Mouse (Mus musculus) ES-E14 (cell line): ENCODE measurements around the gene Cadps2. TPM values are rescaled to one million over a fixed set of nuclear protein-coding genes. Genes with fewer than 3 reads are reported as not detected.

Experiments used
- DNase-seq: peaks from one replicate; pipeline ENCODE4 v3.0.0-alpha.2; 2013; ENCODE audit warnings: low read depth, low spot score
- H3K27ac ChIP-seq: 2 replicates; pipeline ENCODE4 v1.5.1; 2012; ENCODE audit warnings: low read depth, mild to moderate bottlenecking, low read length, moderate library complexity, mixed read lengths; ENCODE audit not compliant: poor library complexity, insufficient read depth, severe bottlenecking
- H3K36me3 ChIP-seq: 2 replicates; pipeline ENCODE4 v1.6.1; 2012; ENCODE audit warnings: mild to moderate bottlenecking, low read length, moderate library complexity, mixed read lengths; ENCODE audit not compliant: control insufficient read depth, poor library complexity, insufficient read depth, severe bottlenecking
- H3K4me1 ChIP-seq, 2 experiments: fragments of 150-350 bp in 1 of 2; sonication (generic) in 1 of 2; 2 replicates each; pipeline ENCODE4 v1.6.1; 2012; ENCODE audit warnings: low read length in 2 of 2, mild to moderate bottlenecking in 1 of 2, mixed read lengths in 1 of 2; ENCODE audit not compliant: control insufficient read depth in 2 of 2, insufficient read depth in 2 of 2, poor library complexity in 1 of 2
- H3K4me3 ChIP-seq, 2 experiments: fragments of 150-350 bp in 1 of 2; sonication (generic) in 1 of 2; 2 replicates each; pipeline ENCODE4 v1.5.1; 2012; ENCODE audit warnings: low read length in 2 of 2, low read depth in 1 of 2, mild to moderate bottlenecking in 1 of 2, mixed read lengths in 1 of 2; ENCODE audit not compliant: insufficient read depth in 1 of 2, poor library complexity in 1 of 2, severe bottlenecking in 1 of 2
- H3K9ac ChIP-seq: 2 replicates; pipeline ENCODE4 v1.6.1; 2012; ENCODE audit warnings: low read depth, mild to moderate bottlenecking, low read length, mixed read lengths; ENCODE audit not compliant: poor library complexity, insufficient read depth, severe bottlenecking
- H3K9me3 ChIP-seq: fragments of 150-350 bp; sonication (generic); 2 replicates; pipeline ENCODE4 v1.6.1; 2012; ENCODE audit warnings: low read depth, mild to moderate bottlenecking, low read length; ENCODE audit not compliant: control insufficient read depth, insufficient read depth
- CHD2 ChIP-seq: IDR thresholded peaks from 2 replicates; pipeline ENCODE4 v1.6.1; 2014; ENCODE audit warnings: mild to moderate bottlenecking, low read depth, low read length, inconsistent platforms
- HCFC1 ChIP-seq: IDR thresholded peaks from 2 replicates; pipeline ENCODE4 v1.6.1; 2012; ENCODE audit warnings: low read length, inconsistent platforms, borderline replicate concordance; ENCODE audit not compliant: insufficient read depth
- MAFK ChIP-seq: IDR thresholded peaks from 2 replicates; pipeline ENCODE4 v1.6.1; 2014; ENCODE audit warnings: mild to moderate bottlenecking, low read depth, low read length, inconsistent platforms; ENCODE audit not compliant: insufficient read depth
- ZC3H11A ChIP-seq: IDR thresholded peaks from 2 replicates; pipeline ENCODE4 v1.6.1; 2012; ENCODE audit warnings: low read depth, mild to moderate bottlenecking, inconsistent platforms, low read length, borderline replicate concordance
- ZNF384 ChIP-seq: IDR thresholded peaks from 2 replicates; pipeline ENCODE4 v1.6.1; 2012; ENCODE audit warnings: low read depth, low read length, inconsistent platforms
- in situ Hi-C, 2 experiments: fragments of 600-800 bp; cut with MboI; formaldehyde crosslinking; loops; one replicate each; pipeline ENCODE4 v1.15.1; 2025; ENCODE audit warnings: low sequenced_read_pairs in 2 of 2, inconsistent platforms in 1 of 2; ENCODE audit not compliant: unreplicated experiment in 2 of 2
- total RNA-seq: library from RNA; depleted of rRNA; stranded (reverse); fragments of 300-350 nt; gene quantifications from 2 replicates; pipeline ENCODE4 v1.2.3, GENCODE M21; 2012

Gene Cadps2
- total RNA-seq, 1 experiment: 0.36 TPM

GRCm38 (mm10) chr6:23248313-23249052, 590.7 kb downstream of the Cadps2 start, which contains the start of gene Fezf1:
Gene Fezf1, minus strand, starts transcription at chr6:23248362.
- no peaks in the 10 kb centered on the region; a peak in 1 of 4 replicates for H3K4me1 ChIP-seq
- peak within 1 kb of the TSS; percentile 56 to 58 for H3K4me3 ChIP-seq
- no peak for TF ChIP-seq ZNF384
- TF ChIP-seq MAFK: no peak
- no peak for TF ChIP-seq CHD2
- TF ChIP-seq HCFC1: no peak
- TF ChIP-seq ZC3H11A: no peak
- H3K36me3 ChIP-seq: no peaks in the 10 kb centered on the region
- no peak within 1 kb of the TSS for H3K9ac ChIP-seq
- in situ Hi-C loops: no loop called here
- H3K9me3 ChIP-seq: no peaks in the 10 kb centered on the region
- no peak within 1 kb of the TSS for H3K27ac ChIP-seq
- DNase-seq: no peak

GRCm38 (mm10) chr6:23247512-23248312, 591.5 kb downstream of the Cadps2 start:
- no peak for DNase-seq
- Histone ChIP-seq H3K9me3 (no peaks in the 10 kb centered on the region), H3K36me3 (no peaks in the 10 kb centered on the region), H3K4me1 (no peaks in the 10 kb centered on the region; a peak in 1 of 4 replicates), H3K4me3 (peak overlapping the region; percentile 51 to 56), H3K9ac (no peak overlapping the region), H3K27ac (no peak overlapping the region)
- TF ChIP-seq MAFK (no peak), ZNF384 (no peak), CHD2 (no peak), HCFC1 (no peak), ZC3H11A (no peak)
- in situ Hi-C loops: no loop called here

- Histone ChIP-seq H3K9ac (no peak overlapping the region), H3K27ac (no peak overlapping the region), H3K36me3 (no peaks in the 10 kb centered on the region), H3K9me3 (no peaks in the 10 kb centered on the region), H3K4me1 (no peaks in the 10 kb centered on the region; a peak in 1 of 4 replicates), H3K4me3 (peak overlapping the region; percentile 51 to 56)
- in situ Hi-C loops: no loop called here
- no peak for DNase-seq
- no peak for TF ChIP-seq CHD2
- TF ChIP-seq HCFC1: no peak
- TF ChIP-seq MAFK: no peak
- TF ChIP-seq ZC3H11A: no peak
- TF ChIP-seq ZNF384: no peak
These were observed 592.3 kb downstream of the Cadps2 start for GRCm38 (mm10) chr6:23246790-23247511.

- in situ Hi-C loops: no loop called here
- no peaks in the 10 kb centered on the region for H3K9me3 ChIP-seq
- no peak overlapping the region for H3K27ac ChIP-seq
- no peaks in the 10 kb centered on the region for H3K36me3 ChIP-seq
- no peak for DNase-seq
- H3K4me1 ChIP-seq: no peaks in the 10 kb centered on the region; a peak in 1 of 4 replicates
- TF ChIP-seq HCFC1 (no peak), MAFK (no peak), ZNF384 (no peak)
- no peak overlapping the region for H3K4me3 ChIP-seq
- no peak overlapping the region for H3K9ac ChIP-seq
These were observed 593.0 kb downstream of the Cadps2 start for GRCm38 (mm10) chr6:23246061-23246789.
